Comparison of ENCODE assay signal across 27 mouse cellular contexts in the genomic region with DNA sequence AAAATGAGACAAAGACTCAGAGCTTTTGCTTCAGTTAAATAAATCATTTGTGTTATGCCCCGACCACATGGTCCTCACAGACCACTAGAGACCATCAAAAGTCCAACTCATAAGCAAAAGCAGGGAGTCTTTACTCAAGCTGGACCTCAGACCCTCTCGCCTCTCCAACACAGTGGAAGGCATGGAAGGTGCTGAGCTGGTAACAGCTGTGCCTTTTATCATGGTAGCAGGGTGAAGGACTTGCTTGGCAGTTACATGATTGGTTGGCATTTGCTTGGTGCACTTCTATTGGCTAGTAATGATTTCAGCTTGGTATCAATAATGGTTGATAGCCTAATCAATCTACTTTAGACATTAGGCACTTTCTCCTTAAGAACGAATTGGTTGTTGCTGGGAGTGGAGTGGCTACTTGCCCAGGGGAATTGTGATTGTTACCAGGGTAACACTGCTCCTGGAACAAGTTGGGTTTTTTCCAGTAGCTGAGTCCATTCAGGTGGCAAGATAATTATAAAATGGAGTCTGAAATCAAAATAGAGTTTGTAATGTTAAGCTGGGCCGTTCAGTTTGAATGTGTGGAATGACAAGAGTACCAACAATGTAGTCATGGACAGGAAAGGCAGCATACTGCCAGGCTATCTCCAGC. TPM values are rescaled to one million over a fixed set of nuclear protein-coding genes. Genes with fewer than 3 reads are reported as not detected.
A peak's percentile ranks its signal among the peaks of the same experiment; 100 is the strongest.
DNase-seq lines count a peak whose midpoint lies in the region; ATAC-seq lines count a peak whose summit lies in the region.
"Had no signal": no experiment of that assay in that cellular context is flagged by ENCODE, and none has a peak within 500 bp of the region (broad histone marks: within the 10 kb centered on the region; RNA-seq: fewer than 3 reads in every experiment).

No protein-coding gene starts in this region.

- H3K9ac ChIP-seq in heart, embryonic 11.5 days (ENCODE audit: low read depth, low read length), result no peak overlapping the region
- no peak overlapping the region for H3K9ac ChIP-seq in liver, embryonic 12.5 days
- H3K9ac ChIP-seq: limb, embryonic 12.5 days; lung, embryonic 14.5 days; midbrain, embryonic 15.5 days had no signal

- WGBS in heart, embryonic 11.5 days (ENCODE audit: insufficient replicate concordance), result 59% methylated on average over 4 of the region's 4 CpGs
- 55% methylated on average over 4 of the region's 4 CpGs for WGBS in liver, embryonic 12.5 days (ENCODE audit: insufficient replicate concordance)

- no peak overlapping the region for H3K27ac ChIP-seq in heart, embryonic 11.5 days (ENCODE audit: low read depth, low read length)
- H3K27ac ChIP-seq in liver, embryonic 12.5 days, result no peak overlapping the region
- H3K27ac ChIP-seq: embryonic facial prominence, embryonic 10.5 days; hindbrain, embryonic 10.5 days; limb, embryonic 12.5 days; midbrain, embryonic 15.5 days; stomach, postnatal 0 days had no signal

- no peak for ATAC-seq in heart, embryonic 11.5 days (replicated peaks; ENCODE audit: insufficient number of reproducible peaks, low FRiP score, low TSS enrichment)
- no peak for ATAC-seq in liver, embryonic 12.5 days
- ATAC-seq: intestine, postnatal 0 days; midbrain, embryonic 15.5 days had no signal

- H3K9me3 ChIP-seq in heart, embryonic 11.5 days (replicated peaks; ENCODE audit: control insufficient read depth, low read length), result no peaks in the 10 kb centered on the region
- H3K9me3 ChIP-seq in liver, embryonic 12.5 days (replicated peaks), result no peaks in the 10 kb centered on the region
- H3K9me3 ChIP-seq: embryonic facial prominence, embryonic 10.5 days; hindbrain, embryonic 10.5 days; limb, embryonic 12.5 days; megakaryocyte, embryonic 14.5 days; midbrain, embryonic 15.5 days had no signal

- H3K27me3 ChIP-seq in heart, embryonic 11.5 days (ENCODE audit: control insufficient read depth, insufficient read depth, low read length), result no peaks in the 10 kb centered on the region
- no peaks in the 10 kb centered on the region for H3K27me3 ChIP-seq in liver, embryonic 12.5 days (replicated peaks)
- H3K27me3 ChIP-seq: limb, embryonic 12.5 days; megakaryocyte, embryonic 14.5 days; midbrain, embryonic 15.5 days had no signal

- no peaks in the 10 kb centered on the region for H3K4me1 ChIP-seq in heart, embryonic 11.5 days (ENCODE audit: control insufficient read depth, insufficient read depth, low read length)
- H3K4me1 ChIP-seq in liver, embryonic 12.5 days, result no peaks in the 10 kb centered on the region
- H3K4me1 ChIP-seq: hindbrain, embryonic 10.5 days; megakaryocyte, embryonic 14.5 days; midbrain, embryonic 15.5 days had no signal

- no peak overlapping the region for H3K4me3 ChIP-seq in heart, embryonic 11.5 days (ENCODE audit: low read depth, low read length)
- H3K4me3 ChIP-seq in liver, embryonic 12.5 days, result no peak overlapping the region
- H3K4me3 ChIP-seq: embryonic facial prominence, embryonic 10.5 days; hindbrain, embryonic 10.5 days; limb, embryonic 12.5 days; megakaryocyte, embryonic 14.5 days; midbrain, embryonic 15.5 days had no signal

- DNase-seq in adrenal gland, postnatal 10 days, result peak; percentile 3
- DNase-seq in adrenal gland, postnatal 36 days, result no peak
- peak; percentile 13 for DNase-seq in heart, adult 8-10 months (ENCODE audit: low spot score)
- DNase-seq in ovary, postnatal 14 days (ENCODE audit: low spot score), result peak; percentile 1
- no peak for DNase-seq in ovary, adult 18-20 months (ENCODE audit: low spot score)
- DNase-seq in left cerebral cortex, adult 9 months (ENCODE audit: low spot score in 2 of 2), result no peak
- DNase-seq: adrenal gland, postnatal 14 days; cerebellum, adult 11 months; gastrocnemius, postnatal 25 days; kidney, postnatal 36 days; layer of hippocampus, postnatal 36 days; lung, embryonic 14.5 days had no signal

- H3K4me2 ChIP-seq in heart, embryonic 11.5 days, result no peak overlapping the region
- H3K4me2 ChIP-seq in liver, embryonic 12.5 days, result no peak overlapping the region
- H3K4me2 ChIP-seq: limb, embryonic 12.5 days; liver, embryonic 11.5 days; lung, embryonic 14.5 days; midbrain, embryonic 15.5 days had no signal

- no peaks in the 10 kb centered on the region for H3K36me3 ChIP-seq in heart, embryonic 11.5 days (ENCODE audit: control insufficient read depth, insufficient read depth, low read length)
- H3K36me3 ChIP-seq in liver, embryonic 12.5 days, result no peaks in the 10 kb centered on the region
- H3K36me3 ChIP-seq: embryonic facial prominence, embryonic 10.5 days; hindbrain, embryonic 10.5 days; limb, embryonic 12.5 days; midbrain, embryonic 15.5 days had no signal

RNA-seq across cellular contexts. Expression of a gene that starts 13.9 kb away (rescaled TPM):
- not detected for total RNA-seq in adrenal gland, postnatal 10 days (2021)
- not detected for total RNA-seq in adrenal gland, postnatal 36 days (2021)
- total RNA-seq in heart, adult 8-10 months (2022), result not detected
- polyA plus RNA-seq in heart, embryonic 11.5 days (2014; fragmentation: Nextera tagmentation; extraction: Ambion mirVana), result 0.19 TPM in 1 of 2 replicates, not detected in the other
- not detected in 2 replicates for polyA plus RNA-seq in liver, embryonic 12.5 days (2016; fragmentation: Nextera tagmentation; extraction: Ambion mirVana)
- total RNA-seq: adrenal gland, postnatal 14 days; gastrocnemius, postnatal 25 days; layer of hippocampus, adult 8-10 months; layer of hippocampus, postnatal 36 days; left cerebral cortex, postnatal 14 days had no signal
- polyA plus RNA-seq: cortical plate, adult 2 months; embryonic facial prominence, embryonic 10.5 days; hindbrain, embryonic 10.5 days; kidney, embryonic 14.5 days; liver, embryonic 11.5 days; lung, embryonic 14.5 days; thymus, postnatal 0 days had no signal

RNA-seq across cellular contexts. Expression of a gene that starts 28.9 kb away (rescaled TPM):
- 1 to 10 TPM; 4.9 to 6.6 TPM for total RNA-seq in adrenal gland, postnatal 10 days (2021)
- 1 to 10 TPM; 3.8 to 5.8 TPM for total RNA-seq in adrenal gland, postnatal 36 days (2021)
- total RNA-seq in heart, adult 8-10 months (2022), result under 1 TPM; 0.16 to 0.31 (median 0.22) TPM
- 0.32 and 0.56 TPM in 2 replicates for polyA plus RNA-seq in heart, embryonic 11.5 days (2014; fragmentation: Nextera tagmentation; extraction: Ambion mirVana)
- polyA plus RNA-seq in liver, embryonic 12.5 days (2016; fragmentation: Nextera tagmentation; extraction: Ambion mirVana), result 0.04 and 0.05 TPM in 2 replicates

Comparison
In these comparisons a context has a peak if more than half of its experiments do, and no peak if none do; other contexts are left out.
1. DNase-seq: peak in adrenal gland, postnatal 10 days (single experiment), heart, adult 8-10 months (single experiment) and ovary, postnatal 14 days (single experiment); none in adrenal gland, postnatal 36 days (0 of 2), ovary, adult 18-20 months (single experiment) and left cerebral cortex, adult 9 months (0 of 2).